Mouse (Mus musculus): Measurements from ENCODE around the gene Syngr1. TPM values are rescaled to one million over a fixed set of nuclear protein-coding genes. Genes with fewer than 3 reads are reported as not detected.

Gene Syngr1
- 126 and 202 TPM in 2 replicates for polyA plus RNA-seq (2021; fragmentation: Nextera tagmentation)
- long read RNA-seq, experiment 1, full-length matches to known transcripts = 312 of 503 reads
- long read RNA-seq, experiment 1, partial matches to known transcripts = 184 of 503 reads
- long read RNA-seq, experiment 1, other reads (novel, unspliced or antisense) = 7 of 503 reads
- long read RNA-seq, experiment 2, full-length matches to known transcripts = 57 of 155 reads
- long read RNA-seq, experiment 2, partial matches to known transcripts = 2 of 155 reads
- long read RNA-seq, experiment 2, other reads (novel, unspliced or antisense) = 96 of 155 reads

GRCm38 (mm10) chr15:80091121-80091955 is at the start of gene Syngr1, which contains the start of gene Rpl3:
Gene Syngr1 (plus strand): TSS chr15:80091334.
Gene Rpl3 (minus strand): TSS chr15:80091868.

GRCm38 (mm10) chr15:80132993-80133586 is 42.0 kb downstream of the Syngr1 start, which contains the start of gene Tab1:
Gene Tab1 (plus strand): TSS chr15:80133127.

Other genes starting within 250 kb of the Syngr1 start
- gene Apobec3, start 199.7 kb upstream of the Syngr1 start, polyA plus RNA-seq (2021; fragmentation: Nextera tagmentation) = 1.9 and 3.0 TPM in 2 replicates
- 15.4 and 37.2 TPM in 2 replicates for gene Cbx7, start 120.2 kb upstream of the Syngr1 start, polyA plus RNA-seq (2021; fragmentation: Nextera tagmentation)
- gene Pdgfb, start 76.4 kb upstream of the Syngr1 start, polyA plus RNA-seq (2021; fragmentation: Nextera tagmentation) = 7.8 and 11.7 TPM in 2 replicates
- gene Rpl3, start 534 bp downstream of the Syngr1 start, polyA plus RNA-seq (2021; fragmentation: Nextera tagmentation) = 1,493 and 2,101 TPM in 2 replicates
- 13.0 and 16.6 TPM in 2 replicates for gene Tab1, start 41.8 kb downstream of the Syngr1 start, polyA plus RNA-seq (2021; fragmentation: Nextera tagmentation)
- gene Mgat3, start 82.4 kb downstream of the Syngr1 start, polyA plus RNA-seq (2021; fragmentation: Nextera tagmentation) = 14.3 and 15.9 TPM in 2 replicates
- 10.7 and 13.6 TPM in 2 replicates for gene Mief1, start 142.7 kb downstream of the Syngr1 start, polyA plus RNA-seq (2021; fragmentation: Nextera tagmentation)
- gene AC140267.1, start 144.5 kb downstream of the Syngr1 start, polyA plus RNA-seq (2021; fragmentation: Nextera tagmentation) = not detected in 2 replicates
- gene Atf4, start 163.8 kb downstream of the Syngr1 start, polyA plus RNA-seq (2021; fragmentation: Nextera tagmentation) = 85.3 and 101 TPM in 2 replicates
- 104 and 108 TPM in 2 replicates for gene Rps19bp1, start 173.0 kb downstream of the Syngr1 start, polyA plus RNA-seq (2021; fragmentation: Nextera tagmentation)
- gene Cacna1i, start 195.9 kb downstream of the Syngr1 start, polyA plus RNA-seq (2021; fragmentation: Nextera tagmentation) = 2.2 and 2.9 TPM in 2 replicates